Mouse (Mus musculus) small intestine, adult 2 months (tissue): Measurements from ENCODE around the gene Gm21992. TPM values are rescaled to one million over a fixed set of nuclear protein-coding genes. Genes with fewer than 3 reads are reported as not detected.

Experiments
- H3K27ac ChIP-seq: fragments of 200-500 bp; 2 replicates; pipeline ENCODE4 v1.5.1; 2012; ENCODE audit warnings: low read depth, low read length, control low read depth, inconsistent platforms; ENCODE audit not compliant: insufficient read depth
- H3K27me3 ChIP-seq: fragments of 200-500 bp; 2 replicates; pipeline ENCODE4 v1.6.1; 2012; ENCODE audit warnings: mild to moderate bottlenecking, moderate library complexity, low read length, inconsistent platforms; ENCODE audit not compliant: control insufficient read depth, insufficient read depth
- H3K36me3 ChIP-seq: fragments of 200-500 bp; 2 replicates; pipeline ENCODE4 v1.6.1; 2012; ENCODE audit warnings: mild to moderate bottlenecking, low read length, control low read depth, inconsistent platforms; ENCODE audit not compliant: control insufficient read depth, insufficient read depth
- H3K4me1 ChIP-seq: fragments of 200-500 bp; 2 replicates; pipeline ENCODE4 v1.6.1; 2012; ENCODE audit warnings: low read length, inconsistent platforms, mixed read lengths; ENCODE audit not compliant: control insufficient read depth, insufficient read depth, insufficient read length
- H3K4me3 ChIP-seq: fragments of 200-500 bp; 2 replicates; pipeline ENCODE4 v1.5.1; 2012; ENCODE audit warnings: low read depth, mild to moderate bottlenecking, control low read depth, inconsistent platforms, low read length, moderate library complexity
- CTCF ChIP-seq: fragments of 200-500 bp; IDR thresholded peaks from 2 replicates; pipeline ENCODE4 v1.5.1; 2012; ENCODE audit warnings: low read depth, mild to moderate bottlenecking, control low read depth, inconsistent platforms, low read length, moderate library complexity, mixed read lengths; ENCODE audit not compliant: insufficient replicate concordance, insufficient read length; ENCODE audit errors: extremely low read depth
- POLR2A ChIP-seq: fragments of 200-500 bp; IDR thresholded peaks from 2 replicates; pipeline ENCODE4 v1.6.1; 2012; ENCODE audit warnings: low read depth, mild to moderate bottlenecking, control low read depth, inconsistent platforms, low read length, moderate library complexity
- WGBS: fragments of 180-500 bp; shearing (Covaris S2); methylation state at CpG from one replicate; pipeline ENCODE4 v1.1.7; 2018; 5-methylcytosine and 5-hydroxymethylcytosine counted together
- polyA plus RNA-seq: library from polyadenylated mRNA; depleted of rRNA; stranded (reverse); fragments of >200 nt; gene quantifications from 2 replicates; pipeline ENCODE4 v1.2.3, GENCODE M21; 2012; rRNA removed

Gm21992 gene
- polyA plus RNA-seq, 1 experiment = 19.1 TPM

DNA sequence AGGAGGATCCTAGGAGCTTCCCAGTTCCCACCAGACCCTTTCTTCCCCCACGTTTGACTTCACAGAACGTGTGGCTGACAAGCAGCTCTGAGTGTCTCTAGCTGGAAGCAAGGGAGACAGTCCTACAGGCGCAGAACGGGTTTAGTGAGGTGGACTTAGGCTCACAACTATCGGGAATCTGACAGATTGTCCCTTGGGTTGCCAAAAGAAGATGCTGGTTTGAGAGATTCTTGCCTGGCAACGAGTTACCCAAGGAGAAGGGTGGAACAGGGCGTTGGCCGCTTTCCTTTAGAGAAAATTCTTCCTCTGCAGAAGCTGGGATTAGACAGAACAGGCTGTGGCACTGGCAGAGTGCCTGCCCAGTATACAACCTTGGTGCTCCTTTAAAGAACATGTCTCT is 112.6 kb downstream of the Gm21992 start:
- H3K36me3 ChIP-seq = no peaks in the 10 kb centered on the region
- no peak overlapping the region for H3K4me3 ChIP-seq
- 21% methylated on average over 8 of the region's 8 CpGs for WGBS
- TF ChIP-seq POLR2A (no peak), CTCF (no peak)
- H3K4me1 ChIP-seq = peaks cover 7% of the 10 kb centered on the region
- H3K27me3 ChIP-seq = peaks cover 28% of the 10 kb centered on the region
- no peak overlapping the region for H3K27ac ChIP-seq

DNA sequence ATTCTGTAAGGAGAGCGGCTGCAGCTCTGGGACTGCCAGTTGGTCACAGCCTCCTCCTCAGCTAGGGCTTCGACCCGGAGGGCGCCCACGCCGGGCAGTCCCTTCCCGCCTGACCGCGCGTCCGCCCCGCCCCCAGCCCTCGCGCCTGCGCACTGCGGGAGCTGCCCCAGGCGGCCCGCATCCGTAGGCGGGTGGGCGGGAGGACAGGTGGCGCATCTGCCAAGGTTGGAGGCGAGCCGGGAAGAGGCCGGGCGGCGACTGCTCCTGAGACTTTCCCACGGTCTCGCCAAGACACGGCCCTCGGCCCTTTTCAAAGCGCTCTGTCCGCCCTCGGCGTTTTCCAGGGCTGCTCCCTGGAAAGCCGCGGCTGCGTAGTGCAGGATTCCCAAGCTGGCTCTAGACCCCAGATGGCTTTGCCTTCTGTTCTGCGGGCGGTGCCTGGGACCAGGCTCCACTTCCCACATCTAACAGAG is 113.2 kb downstream of the Gm21992 start, which contains the start of gene Gm960:
Gene Gm960, minus strand, starts transcription at position 464 of the 473 bp plus-strand sequence.
- H3K36me3 ChIP-seq = no peaks in the 10 kb centered on the region
- H3K4me3 ChIP-seq = peak within 1 kb of the TSS; percentile 71
- 1% methylated on average over 40 of the region's 40 CpGs for WGBS
- H3K27me3 ChIP-seq = peaks cover 28% of the 10 kb centered on the region
- TF ChIP-seq CTCF = no peak
- no peak within 1 kb of the TSS for H3K27ac ChIP-seq
- H3K4me1 ChIP-seq = peaks cover 7% of the 10 kb centered on the region

DNA sequence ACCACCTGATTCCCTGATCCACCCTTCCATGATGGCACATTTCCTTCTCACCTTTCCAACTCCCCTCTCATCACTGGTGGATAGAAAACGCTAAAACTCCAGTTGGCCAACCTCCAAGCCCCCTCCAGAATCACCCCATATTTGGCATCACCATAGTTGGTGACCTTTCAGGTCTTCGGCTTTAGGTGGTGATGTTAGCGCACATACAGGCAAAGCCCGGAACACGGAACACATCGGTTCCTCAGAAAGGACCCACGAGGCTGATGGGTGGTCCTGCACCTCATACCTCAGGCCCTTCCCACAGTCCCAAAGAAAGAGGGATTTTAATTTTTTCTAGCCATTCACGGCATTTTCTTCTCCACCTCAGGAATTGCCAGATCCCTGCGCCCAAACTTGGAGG is 113.7 kb downstream of the Gm21992 start:
- 71% methylated on average over 9 of the region's 9 CpGs for WGBS
- Histone ChIP-seq H3K4me1 (peaks cover 7% of the 10 kb centered on the region), H3K4me3 (peak overlapping the region; percentile 71; the same call in 1 of the 2 replicates), H3K27ac (no peak overlapping the region), H3K36me3 (no peaks in the 10 kb centered on the region), H3K27me3 (peaks cover 28% of the 10 kb centered on the region)
- TF ChIP-seq POLR2A = no peak
- no peak for TF ChIP-seq CTCF

DNA sequence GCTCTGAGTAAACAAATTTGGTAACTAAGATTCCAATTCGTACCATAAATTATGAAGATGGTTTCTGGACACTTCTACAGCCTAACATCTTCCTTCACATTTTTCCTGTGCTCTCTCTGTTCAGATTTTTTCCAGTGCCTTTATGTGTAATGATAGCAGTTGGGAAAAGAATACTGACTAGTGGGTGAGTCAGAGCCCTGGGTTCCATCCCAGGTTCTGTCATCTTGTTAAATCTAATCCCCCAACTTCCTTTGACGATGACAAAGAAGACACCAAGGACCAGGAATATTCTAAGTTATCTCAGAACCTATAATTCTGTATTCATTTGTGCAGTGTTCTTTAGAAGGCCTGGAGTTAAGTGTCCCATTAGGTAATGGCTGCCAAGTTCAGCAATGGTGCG is 114.3 kb downstream of the Gm21992 start:
- 86% methylated on average over 3 of the region's 3 CpGs for WGBS

DNA sequence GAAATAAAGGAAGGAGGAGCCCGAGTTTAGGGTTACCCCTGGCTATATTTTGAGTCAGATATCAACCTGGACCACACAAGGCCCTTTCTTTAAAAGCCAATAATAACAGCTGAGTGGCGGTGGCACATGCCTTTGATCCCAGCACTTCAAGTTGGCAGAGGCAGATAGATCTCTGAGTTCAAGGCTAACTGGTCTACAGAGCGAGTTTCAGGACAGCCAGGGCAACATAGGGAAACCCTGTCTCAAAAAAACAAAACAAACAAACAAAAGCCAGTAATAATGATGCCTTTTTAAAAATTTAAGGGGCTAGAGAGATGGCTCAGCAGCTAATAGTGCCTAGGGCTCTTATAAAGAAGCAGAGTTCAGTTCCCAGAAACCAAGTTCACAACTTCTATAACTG is 117.1 kb downstream of the Gm21992 start:
- no peaks in the 10 kb centered on the region for H3K36me3 ChIP-seq
- H3K27ac ChIP-seq = no peak overlapping the region
- no peak overlapping the region for H3K4me3 ChIP-seq
- peaks cover 7% of the 10 kb centered on the region for H3K4me1 ChIP-seq
- 28% methylated on average over 3 of the region's 3 CpGs for WGBS
- TF ChIP-seq POLR2A = no peak
- TF ChIP-seq CTCF = no peak
- peaks cover 17% of the 10 kb centered on the region for H3K27me3 ChIP-seq

More for the DNA sequence above, 114.3 kb downstream of the Gm21992 start:
- H3K4me1 ChIP-seq = peaks cover 7% of the 10 kb centered on the region
- no peaks in the 10 kb centered on the region for H3K36me3 ChIP-seq
- peaks cover 28% of the 10 kb centered on the region for H3K27me3 ChIP-seq
- TF ChIP-seq POLR2A = no peak
- no peak for TF ChIP-seq CTCF
- H3K27ac ChIP-seq = no peak overlapping the region
- H3K4me3 ChIP-seq = no peak overlapping the region

Other genes with a start within 250 kb of the Gm21992 start
- gene Lrfn4, start 195.9 kb downstream of the Gm21992 start, polyA plus RNA-seq = 9.8 and 12.0 TPM in 2 replicates
- gene Rce1, start 186.0 kb downstream of the Gm21992 start, polyA plus RNA-seq = 55.1 and 97.5 TPM in 2 replicates
- 2.1 TPM in 1 of 2 replicates, not detected in the other for gene Gm960, start 112.9 kb downstream of the Gm21992 start, polyA plus RNA-seq
- gene Sptbn2, start 100.4 kb downstream of the Gm21992 start, polyA plus RNA-seq = 0.19 and 0.61 TPM in 2 replicates
- 2.3 and 4.4 TPM in 2 replicates for gene Rbm4b, start 55.1 kb downstream of the Gm21992 start, polyA plus RNA-seq
- gene Rbm4, start 17.7 kb downstream of the Gm21992 start, polyA plus RNA-seq = 27.1 and 33.5 TPM in 2 replicates
- gene Rbm14, start within 50 bp of the Gm21992 start, polyA plus RNA-seq = 38.2 and 65.3 TPM in 2 replicates
- 24.8 and 41.9 TPM in 2 replicates for gene Ccs, start 27.7 kb upstream of the Gm21992 start, polyA plus RNA-seq
- 0.09 and 0.11 TPM in 2 replicates for gene Ccdc87, start 27.8 kb upstream of the Gm21992 start, polyA plus RNA-seq
- gene Ctsf, start 43.5 kb upstream of the Gm21992 start, polyA plus RNA-seq = 18.4 and 28.4 TPM in 2 replicates
- 0.32 and 0.58 TPM in 2 replicates for gene Actn3, start 66.3 kb upstream of the Gm21992 start, polyA plus RNA-seq
- 13.4 and 22.3 TPM in 2 replicates for gene Zdhhc24, start 67.1 kb upstream of the Gm21992 start, polyA plus RNA-seq
- gene Bbs1, start 95.0 kb upstream of the Gm21992 start, polyA plus RNA-seq = 1.1 and 1.7 TPM in 2 replicates
- 66.9 and 132 TPM in 2 replicates for gene Dpp3, start 116.7 kb upstream of the Gm21992 start, polyA plus RNA-seq
- 1.4 and 1.6 TPM in 2 replicates for gene Peli3, start 131.5 kb upstream of the Gm21992 start, polyA plus RNA-seq
- 3.7 and 9.3 TPM in 2 replicates for gene Mrpl11, start 150.5 kb upstream of the Gm21992 start, polyA plus RNA-seq
- 0.96 and 1.1 TPM in 2 replicates for gene Npas4, start 178.7 kb upstream of the Gm21992 start, polyA plus RNA-seq
- 2.6 and 4.4 TPM in 2 replicates for gene Slc29a2, start 212.2 kb upstream of the Gm21992 start, polyA plus RNA-seq
- gene B4gat1, start 227.2 kb upstream of the Gm21992 start, polyA plus RNA-seq = 11.4 and 18.1 TPM in 2 replicates
- 0.99 and 1.2 TPM in 2 replicates for gene AC124502.3, start 227.3 kb upstream of the Gm21992 start, polyA plus RNA-seq
- 22.5 and 47.0 TPM in 2 replicates for gene Brms1, start 229.7 kb upstream of the Gm21992 start, polyA plus RNA-seq
- 5.1 and 8.2 TPM in 2 replicates for gene Rin1, start 238.9 kb upstream of the Gm21992 start, polyA plus RNA-seq